Mouse (Mus musculus) testis, adult 2 months (tissue): Measurements from ENCODE around the gene Cmss1.

Experiments
- CTCF ChIP-seq: fragments of 200-500 bp; IDR thresholded peaks from 2 replicates; pipeline ENCODE4 v1.5.1; 2012; ENCODE audit warnings: low read depth, mild to moderate bottlenecking, inconsistent platforms, low read length, moderate library complexity; ENCODE audit not compliant: control insufficient read depth, insufficient read depth, insufficient replicate concordance
- POLR2A ChIP-seq: fragments of 200-500 bp; IDR thresholded peaks from 2 replicates; pipeline ENCODE4 v1.6.1; 2012; ENCODE audit warnings: low read depth, mild to moderate bottlenecking, inconsistent platforms, low read length, moderate library complexity; ENCODE audit not compliant: control insufficient read depth

DNA sequence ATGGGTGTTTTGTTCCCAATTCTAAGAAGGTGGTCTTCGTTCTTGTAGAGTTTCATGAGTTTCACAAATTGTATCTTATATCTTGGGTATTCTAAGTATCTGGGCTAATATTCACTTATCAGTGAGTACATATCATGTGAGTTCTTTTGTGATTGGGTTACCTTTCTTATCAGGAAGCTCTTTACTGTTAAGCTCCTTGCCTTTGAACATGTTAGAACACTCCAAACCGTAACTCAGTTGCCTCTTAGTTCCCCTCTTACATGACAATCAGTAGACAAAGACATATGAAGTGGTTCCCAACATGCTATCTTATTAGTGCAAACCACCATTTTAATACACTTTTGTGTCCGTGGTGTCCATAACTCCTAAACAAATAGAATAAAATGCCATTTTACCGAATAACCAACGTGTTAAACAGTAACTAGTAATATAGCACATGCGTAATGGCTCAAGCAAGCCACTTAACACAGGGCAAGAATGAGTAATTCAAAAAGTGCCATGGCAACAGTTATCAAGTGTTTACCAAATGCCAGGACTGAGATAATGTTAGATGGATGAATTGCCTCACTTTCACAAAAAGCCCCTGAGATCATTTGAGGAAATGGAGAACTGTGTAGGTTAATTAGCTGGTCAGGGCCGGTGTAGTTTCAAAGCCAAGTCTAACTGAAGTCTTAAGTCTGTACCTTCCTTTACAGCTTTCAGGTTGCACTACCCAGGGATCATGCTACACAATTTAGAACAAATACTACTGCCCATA lies 37.8 kb downstream of the Cmss1 start:
- no peak for TF ChIP-seq CTCF
- TF ChIP-seq POLR2A = no peak
